Mouse (Mus musculus): ENCODE data around the gene Kdm5c. TPM values are rescaled to one million over a fixed set of nuclear protein-coding genes. Genes with fewer than 3 reads are reported as not detected.
A peak's percentile ranks its signal among the peaks of the same experiment; 100 is the strongest.

The Kdm5c gene
- polyA plus RNA-seq (2016; fragmentation: Nextera tagmentation; extraction: Ambion mirVana), result 67.1 and 70.5 TPM in 2 replicates

GRCm38 (mm10) chrX:152232781-152233763 lies at the start of gene Kdm5c:
Gene Kdm5c (plus strand): TSS chrX:152233020.
- peaks cover 14% of the 10 kb centered on the region for H3K4me1 ChIP-seq
- DNase-seq (ENCODE audit: low spot score), result peak; percentile 97
- no peaks in the 10 kb centered on the region for H3K9me3 ChIP-seq (replicated peaks)
- peaks cover 18% of the 10 kb centered on the region for H3K36me3 ChIP-seq
- H3K27me3 ChIP-seq (ENCODE audit: low read depth, poor library complexity, severe bottlenecking), result peaks cover 23% of the 10 kb centered on the region
- peak within 1 kb of the TSS; percentile 96 for H3K4me3 ChIP-seq
- WGBS, result under 1% methylated on average over 68 of the region's 69 CpGs
- H3K27ac ChIP-seq, result peak within 1 kb of the TSS; percentile 93

GRCm38 (mm10) chrX:152187151-152187550 lies 45.7 kb upstream of the Kdm5c start:
- peaks cover 93% of the 10 kb centered on the region for H3K27me3 ChIP-seq (ENCODE audit: low read depth, poor library complexity, severe bottlenecking)
- no peaks in the 10 kb centered on the region for H3K9me3 ChIP-seq (replicated peaks)
- no peak overlapping the region for H3K27ac ChIP-seq
- H3K4me3 ChIP-seq, result no peak overlapping the region
- H3K36me3 ChIP-seq, result no peaks in the 10 kb centered on the region
- no peak for DNase-seq (ENCODE audit: low spot score)
- H3K4me1 ChIP-seq, result no peaks in the 10 kb centered on the region

GRCm38 (mm10) chrX:152191266-152191665 lies 41.6 kb upstream of the Kdm5c start:
- no peak for DNase-seq (ENCODE audit: low spot score)
- H3K27me3 ChIP-seq (ENCODE audit: low read depth, poor library complexity, severe bottlenecking), result peaks cover 100% of the 10 kb centered on the region
- 86% methylated on average over 1 of the region's 1 CpGs for WGBS
- H3K27ac ChIP-seq, result no peak overlapping the region
- H3K9me3 ChIP-seq (replicated peaks), result no peaks in the 10 kb centered on the region
- no peaks in the 10 kb centered on the region for H3K36me3 ChIP-seq
- no peaks in the 10 kb centered on the region for H3K4me1 ChIP-seq
- H3K4me3 ChIP-seq, result no peak overlapping the region

GRCm38 (mm10) chrX:152197814-152198648 lies 34.8 kb upstream of the Kdm5c start:
- no peak for DNase-seq (ENCODE audit: low spot score)
- 82% methylated on average over 1 of the region's 1 CpGs for WGBS

GRCm38 (mm10) chrX:152201737-152202421 lies 30.9 kb upstream of the Kdm5c start:
- H3K27ac ChIP-seq, result no peak overlapping the region
- H3K27me3 ChIP-seq (ENCODE audit: low read depth, poor library complexity, severe bottlenecking), result peaks cover 100% of the 10 kb centered on the region
- no peaks in the 10 kb centered on the region for H3K36me3 ChIP-seq
- no peaks in the 10 kb centered on the region for H3K9me3 ChIP-seq (replicated peaks)
- DNase-seq (ENCODE audit: low spot score), result no peak
- WGBS, result 22% methylated on average over 4 of the region's 4 CpGs
- no peak overlapping the region for H3K4me3 ChIP-seq
- peaks cover 12% of the 10 kb centered on the region; the same call in 1 of the 2 replicates for H3K4me1 ChIP-seq

More at GRCm38 (mm10) chrX:152197814-152198648, 34.8 kb upstream of the Kdm5c start:
- H3K9me3 ChIP-seq (replicated peaks), result no peaks in the 10 kb centered on the region
- H3K27ac ChIP-seq, result no peak overlapping the region
- peaks cover 12% of the 10 kb centered on the region; the same call in 1 of the 2 replicates for H3K4me1 ChIP-seq
- no peak overlapping the region for H3K4me3 ChIP-seq
- H3K27me3 ChIP-seq (ENCODE audit: low read depth, poor library complexity, severe bottlenecking), result peaks cover 100% of the 10 kb centered on the region
- H3K36me3 ChIP-seq, result no peaks in the 10 kb centered on the region

- Histone ChIP-seq H3K27me3 (ENCODE audit: low read depth, poor library complexity, severe bottlenecking) (peaks cover 100% of the 10 kb centered on the region), H3K27ac (no peak overlapping the region), H3K36me3 (no peaks in the 10 kb centered on the region), H3K9me3 (replicated peaks) (no peaks in the 10 kb centered on the region), H3K4me3 (no peak overlapping the region), H3K4me1 (peaks cover 12% of the 10 kb centered on the region; the same call in 1 of the 2 replicates)
- DNase-seq (ENCODE audit: low spot score), result no peak
- 39% methylated on average over 8 of the region's 8 CpGs for WGBS
Measured at GRCm38 (mm10) chrX:152202422-152203103, 30.3 kb upstream of the Kdm5c start.

GRCm38 (mm10) chrX:152203247-152203646 lies 29.6 kb upstream of the Kdm5c start:
- Histone ChIP-seq H3K9me3 (replicated peaks) (no peaks in the 10 kb centered on the region), H3K36me3 (no peaks in the 10 kb centered on the region), H3K27me3 (ENCODE audit: low read depth, poor library complexity, severe bottlenecking) (peaks cover 100% of the 10 kb centered on the region), H3K27ac (no peak overlapping the region), H3K4me3 (no peak overlapping the region), H3K4me1 (peaks cover 12% of the 10 kb centered on the region; the same call in 1 of the 2 replicates)
- 88% methylated on average over 4 of the region's 4 CpGs for WGBS
- no peak for DNase-seq (ENCODE audit: low spot score)

- no peak for DNase-seq (ENCODE audit: low spot score)
- H3K27ac ChIP-seq, result no peak overlapping the region
- peaks cover 100% of the 10 kb centered on the region for H3K27me3 ChIP-seq (ENCODE audit: low read depth, poor library complexity, severe bottlenecking)
- peaks cover 12% of the 10 kb centered on the region; the same call in 1 of the 2 replicates for H3K4me1 ChIP-seq
- no peak overlapping the region for H3K4me3 ChIP-seq
- H3K9me3 ChIP-seq (replicated peaks), result no peaks in the 10 kb centered on the region
- H3K36me3 ChIP-seq, result no peaks in the 10 kb centered on the region
- WGBS, result 97% methylated on average over 1 of the region's 1 CpGs
Measured at GRCm38 (mm10) chrX:152205486-152205885, 27.3 kb upstream of the Kdm5c start.

GRCm38 (mm10) chrX:152214703-152215102 lies 18.1 kb upstream of the Kdm5c start:
- Histone ChIP-seq H3K27ac (no peak overlapping the region), H3K4me3 (no peak overlapping the region), H3K9me3 (replicated peaks) (no peaks in the 10 kb centered on the region), H3K36me3 (no peaks in the 10 kb centered on the region), H3K4me1 (no peaks in the 10 kb centered on the region), H3K27me3 (ENCODE audit: low read depth, poor library complexity, severe bottlenecking) (peaks cover 100% of the 10 kb centered on the region)
- 88% methylated on average over 1 of the region's 1 CpGs for WGBS
- DNase-seq (ENCODE audit: low spot score), result no peak

- Histone ChIP-seq H3K4me3 (no peak overlapping the region), H3K9me3 (replicated peaks) (no peaks in the 10 kb centered on the region), H3K4me1 (no peaks in the 10 kb centered on the region), H3K36me3 (no peaks in the 10 kb centered on the region), H3K27me3 (ENCODE audit: low read depth, poor library complexity, severe bottlenecking) (peaks cover 100% of the 10 kb centered on the region), H3K27ac (no peak overlapping the region)
- no peak for DNase-seq (ENCODE audit: low spot score)
- 98% methylated on average over 2 of the region's 2 CpGs for WGBS
Measured at GRCm38 (mm10) chrX:152218529-152218928, 14.3 kb upstream of the Kdm5c start.

GRCm38 (mm10) chrX:152221721-152222120 lies 11.1 kb upstream of the Kdm5c start:
- Histone ChIP-seq H3K27me3 (ENCODE audit: low read depth, poor library complexity, severe bottlenecking) (peaks cover 100% of the 10 kb centered on the region), H3K4me1 (no peaks in the 10 kb centered on the region), H3K9me3 (replicated peaks) (no peaks in the 10 kb centered on the region), H3K36me3 (no peaks in the 10 kb centered on the region), H3K4me3 (no peak overlapping the region), H3K27ac (no peak overlapping the region)
- WGBS, result 72% methylated on average over 4 of the region's 4 CpGs
- DNase-seq (ENCODE audit: low spot score), result no peak

GRCm38 (mm10) chrX:152222226-152222625 lies 10.6 kb upstream of the Kdm5c start:
- Histone ChIP-seq H3K36me3 (no peaks in the 10 kb centered on the region), H3K27me3 (ENCODE audit: low read depth, poor library complexity, severe bottlenecking) (peaks cover 100% of the 10 kb centered on the region), H3K27ac (no peak overlapping the region), H3K4me3 (no peak overlapping the region), H3K4me1 (no peaks in the 10 kb centered on the region), H3K9me3 (replicated peaks) (no peaks in the 10 kb centered on the region)
- 45% methylated on average over 9 of the region's 9 CpGs for WGBS
- no peak for DNase-seq (ENCODE audit: low spot score)

Data from limb, embryonic 10.5 days (tissue).